Mouse (Mus musculus): ENCODE results near the gene Rin2. TPM values are rescaled to one million over a fixed set of nuclear protein-coding genes. Genes with fewer than 3 reads are reported as not detected.

Rin2 gene
- polyA plus RNA-seq, 1 experiment from 2014 or later, result 16.8 TPM

DNA sequence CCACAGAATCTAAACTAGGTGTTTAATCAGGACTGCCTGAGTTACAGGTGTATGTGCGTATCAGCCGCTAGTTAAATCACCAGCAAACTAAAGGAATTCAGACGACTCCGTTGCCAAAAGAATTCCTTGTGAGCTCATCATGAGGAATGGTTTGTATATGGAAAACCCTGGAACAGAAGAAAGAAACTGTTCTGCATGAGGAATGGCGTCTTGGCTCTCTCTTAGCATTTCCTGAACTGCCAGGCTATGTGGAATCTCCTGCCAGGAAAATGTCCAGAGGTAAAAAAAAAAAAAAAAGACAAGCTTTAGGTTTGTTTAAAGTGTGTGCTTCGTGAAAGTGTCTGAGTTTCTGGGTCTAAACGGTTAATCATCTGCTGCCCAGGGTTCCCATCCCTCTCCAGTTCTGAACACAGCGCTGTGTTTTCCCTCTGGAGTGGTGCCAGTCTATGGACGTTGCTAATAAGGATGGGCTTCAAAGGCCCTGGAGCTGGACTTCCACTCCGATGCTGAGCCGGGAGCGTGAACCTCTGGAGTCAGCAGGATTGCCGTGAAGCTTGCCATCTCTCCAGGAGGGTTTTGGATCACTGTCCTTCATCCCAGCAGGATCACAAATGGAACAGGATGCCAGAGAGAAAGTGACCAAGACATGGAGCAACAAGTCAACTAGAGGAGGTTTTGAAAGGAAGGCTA lies 109.4 kb downstream of the Rin2 start:
- Histone ChIP-seq H3K9ac (replicated peaks) (no peak overlapping the region), H3K27ac (replicated peaks) (no peak overlapping the region), H3K4me3 (no peak overlapping the region), H3K27me3 (peaks cover 6% of the 10 kb centered on the region; the same call in 1 of the 2 replicates), H3K4me2 (replicated peaks) (no peak overlapping the region), H3K4me1 (peaks cover 15% of the 10 kb centered on the region), H3K36me3 (no peaks in the 10 kb centered on the region), H3K9me3 (no peaks in the 10 kb centered on the region)
- WGBS, result 69% methylated on average over 13 of the region's 13 CpGs
- no peak for ATAC-seq (ENCODE audit: low FRiP score, low read depth)

DNA sequence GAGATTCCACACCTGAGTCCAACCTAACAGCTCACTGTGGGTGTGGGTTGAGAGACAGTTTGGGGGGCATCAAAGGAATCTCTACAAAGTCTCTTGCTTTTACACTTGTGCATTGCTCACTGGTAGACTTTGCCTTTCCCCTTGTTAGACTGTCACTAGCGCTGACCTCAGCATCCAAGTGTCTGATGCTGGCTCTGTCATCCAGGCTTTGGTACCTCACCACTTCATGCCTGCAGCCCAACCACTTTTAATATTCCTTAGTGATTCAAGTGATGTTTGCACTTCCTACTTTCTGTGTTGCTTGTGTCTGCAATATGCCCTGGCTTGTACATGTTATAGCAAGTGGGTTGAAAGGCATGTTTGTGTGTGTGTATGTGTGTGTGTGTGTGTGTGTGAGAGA lies 109.9 kb downstream of the Rin2 start:
- Histone ChIP-seq H3K9ac (replicated peaks) (no peak overlapping the region), H3K4me1 (peaks cover 15% of the 10 kb centered on the region), H3K36me3 (no peaks in the 10 kb centered on the region), H3K27ac (replicated peaks) (no peak overlapping the region), H3K27me3 (peaks cover 6% of the 10 kb centered on the region; the same call in 1 of the 2 replicates), H3K9me3 (no peaks in the 10 kb centered on the region), H3K4me2 (replicated peaks) (no peak overlapping the region), H3K4me3 (no peak overlapping the region)
- ATAC-seq (ENCODE audit: low FRiP score, low read depth), result no peak
- WGBS, result 83% methylated on average over 1 of the region's 1 CpGs

DNA sequence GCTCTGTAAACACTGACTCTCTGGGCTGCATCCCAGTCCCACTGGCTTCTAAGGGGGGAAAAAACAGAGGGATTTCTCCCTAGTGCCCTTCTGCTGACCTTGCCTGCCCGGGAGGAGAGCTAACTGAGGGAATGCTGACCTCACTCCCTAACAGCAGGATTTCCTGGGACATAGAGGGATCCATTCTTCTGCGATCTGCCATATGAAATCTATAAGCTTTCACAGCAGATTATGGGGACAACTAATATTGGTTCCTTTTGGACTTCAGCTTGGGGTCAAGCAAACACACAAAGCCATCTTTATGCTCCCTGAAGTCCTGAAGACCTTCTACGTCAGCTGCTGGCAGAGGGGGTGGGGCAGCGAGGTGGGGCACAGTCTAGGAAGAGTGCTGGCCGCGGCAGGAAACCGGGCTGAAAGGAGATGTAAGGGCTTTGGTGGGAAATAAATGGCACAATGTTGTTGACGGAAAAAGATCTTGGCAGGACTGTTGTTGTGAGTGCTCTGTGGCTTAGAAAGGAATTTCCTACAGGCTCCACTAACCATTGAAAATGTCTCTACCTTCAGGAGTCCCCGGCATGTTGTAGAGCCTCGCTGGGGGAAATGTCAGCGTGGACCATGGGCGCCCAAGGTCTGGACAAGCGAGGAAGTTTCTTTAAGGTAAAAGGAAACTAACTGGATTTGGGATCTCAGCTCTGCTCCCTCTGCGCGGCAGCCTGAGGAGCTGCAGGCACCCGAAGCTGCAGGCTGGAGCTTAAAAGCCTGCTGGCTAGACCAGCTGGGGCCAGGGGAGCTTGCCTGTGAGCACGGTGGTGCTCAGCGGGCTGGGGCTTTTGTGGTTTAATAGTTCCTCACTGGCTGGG lies 111.0 kb downstream of the Rin2 start:
- peak overlapping the region; percentile 32; the same call in 1 of the 2 replicates for H3K27ac ChIP-seq (replicated peaks)
- H3K4me2 ChIP-seq (replicated peaks), result peak overlapping the region; percentile 57
- H3K9ac ChIP-seq (replicated peaks), result peak overlapping the region; percentile 49; the same call in 1 of the 2 replicates
- peak overlapping the region; percentile 30 for H3K4me3 ChIP-seq
- H3K36me3 ChIP-seq, result no peaks in the 10 kb centered on the region
- peaks cover 6% of the 10 kb centered on the region; the same call in 1 of the 2 replicates for H3K27me3 ChIP-seq
- WGBS, result 1% methylated on average over 18 of the region's 18 CpGs
- H3K4me1 ChIP-seq, result peaks cover 15% of the 10 kb centered on the region
- ATAC-seq (ENCODE audit: low FRiP score, low read depth), result peak; percentile 69; the same call in 1 of the 2 replicates
- H3K9me3 ChIP-seq, result no peaks in the 10 kb centered on the region

DNA sequence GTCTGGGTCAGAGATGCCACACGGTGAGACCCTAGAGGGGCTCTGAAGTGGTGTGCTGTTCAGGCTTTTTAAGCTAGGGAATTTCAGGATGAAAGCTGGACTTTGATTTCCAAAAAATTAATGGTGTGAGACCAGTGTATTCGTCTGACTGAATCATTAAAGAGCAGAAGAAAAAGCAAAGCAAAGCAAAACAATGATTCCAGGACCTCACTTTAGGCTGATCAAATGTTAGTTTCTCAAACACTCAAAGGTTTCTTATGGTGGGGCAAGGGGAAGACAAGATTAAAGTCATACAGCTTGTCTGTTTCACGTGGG lies 111.6 kb downstream of the Rin2 start:
- 4% methylated on average over 3 of the region's 3 CpGs for WGBS
- no peak for ATAC-seq (ENCODE audit: low FRiP score, low read depth)

DNA sequence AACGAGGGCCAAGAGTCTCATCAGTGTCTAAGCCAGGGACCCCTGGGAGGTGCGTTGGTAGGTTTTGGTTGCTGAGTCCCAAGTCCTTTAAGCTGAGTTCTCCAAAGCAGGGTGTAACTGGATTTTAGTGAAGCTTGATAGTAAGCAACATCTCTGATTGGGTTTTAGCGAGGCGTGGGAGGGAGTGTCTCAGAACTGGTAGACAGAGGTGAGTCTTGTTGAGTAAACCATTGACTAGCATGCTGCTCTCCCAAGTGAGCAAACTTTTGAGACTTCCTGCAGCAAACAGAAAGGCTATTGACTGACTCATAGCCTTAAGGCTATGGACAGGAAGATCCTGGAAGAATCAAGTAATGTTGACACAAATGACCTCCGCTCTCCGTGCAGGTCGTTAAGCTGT lies 112.5 kb downstream of the Rin2 start:
- 69% methylated on average over 7 of the region's 7 CpGs for WGBS
- Histone ChIP-seq H3K9ac (replicated peaks) (no peak overlapping the region), H3K4me1 (peaks cover 15% of the 10 kb centered on the region), H3K27ac (replicated peaks) (no peak overlapping the region), H3K4me3 (no peak overlapping the region), H3K36me3 (no peaks in the 10 kb centered on the region), H3K9me3 (no peaks in the 10 kb centered on the region), H3K27me3 (peaks cover 6% of the 10 kb centered on the region; the same call in 1 of the 2 replicates), H3K4me2 (replicated peaks) (no peak overlapping the region)
- ATAC-seq (ENCODE audit: low FRiP score, low read depth), result no peak

More for the DNA sequence above, 111.6 kb downstream of the Rin2 start:
- Histone ChIP-seq H3K9ac (replicated peaks) (peak overlapping the region; percentile 49; the same call in 1 of the 2 replicates), H3K36me3 (no peaks in the 10 kb centered on the region), H3K9me3 (no peaks in the 10 kb centered on the region), H3K27ac (replicated peaks) (peak overlapping the region; percentile 32; the same call in 1 of the 2 replicates), H3K4me1 (peaks cover 15% of the 10 kb centered on the region), H3K4me3 (peak overlapping the region; percentile 30), H3K4me2 (replicated peaks) (peak overlapping the region; percentile 57), H3K27me3 (peaks cover 6% of the 10 kb centered on the region; the same call in 1 of the 2 replicates)

DNA sequence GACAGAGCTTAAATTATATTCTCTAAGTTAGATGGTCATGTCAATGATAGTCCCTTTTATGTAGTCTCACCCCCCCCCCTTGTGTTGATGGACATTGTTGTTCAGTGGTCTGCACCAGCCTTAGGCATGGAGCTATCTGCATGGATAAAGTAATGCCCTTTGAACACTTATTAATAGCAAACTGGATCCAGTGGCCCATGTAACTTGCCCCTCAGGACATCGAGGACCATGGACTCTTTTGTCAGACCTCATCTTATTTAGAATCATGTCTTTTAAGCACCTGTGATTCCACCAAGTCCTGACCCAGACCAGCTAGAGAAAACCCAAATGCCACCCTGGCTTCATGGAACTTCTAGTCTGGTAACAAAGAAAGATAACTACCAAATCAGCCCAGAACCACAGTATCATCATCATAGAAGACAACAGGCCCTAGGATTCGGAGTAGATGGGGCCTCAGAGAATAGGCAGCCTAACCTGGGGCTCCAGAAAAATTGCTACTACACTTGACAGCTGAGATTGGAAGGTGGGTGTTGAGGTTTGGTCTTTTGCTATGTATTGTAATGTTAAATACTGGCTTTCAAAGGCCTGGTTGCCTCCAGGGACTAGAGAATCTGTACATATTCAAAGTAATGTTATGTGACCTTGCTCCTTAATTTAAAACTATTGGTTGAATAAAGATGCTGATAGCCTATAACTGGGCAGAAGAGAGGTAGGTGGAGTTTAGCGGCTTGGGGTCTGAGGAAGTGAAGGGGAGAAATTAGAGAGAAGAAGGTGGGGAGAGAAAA lies 113.7 kb downstream of the Rin2 start:
- Histone ChIP-seq H3K27me3 (peaks cover 6% of the 10 kb centered on the region; the same call in 1 of the 2 replicates), H3K4me2 (replicated peaks) (no peak overlapping the region)
- 89% methylated on average over 3 of the region's 3 CpGs for WGBS

DNA sequence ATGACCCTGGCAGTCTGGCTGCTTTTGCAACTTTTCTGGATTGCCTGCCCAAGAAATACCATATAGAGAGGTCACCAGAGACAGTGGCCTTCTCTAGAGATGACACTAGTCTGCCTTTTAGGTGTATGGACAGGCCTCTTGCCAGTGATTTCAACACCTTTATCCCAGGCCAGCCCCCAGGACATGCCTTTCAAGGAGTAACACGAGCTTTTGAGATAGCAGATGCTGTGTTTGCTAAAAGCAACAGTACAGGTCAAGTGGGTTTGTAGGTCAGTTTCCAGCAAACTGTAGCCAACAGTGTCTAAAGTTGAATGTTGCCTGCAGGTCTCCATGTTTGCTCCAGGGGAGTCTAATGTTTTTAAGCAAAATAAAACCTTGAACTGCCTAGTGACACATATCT lies 118.7 kb downstream of the Rin2 start:
- 73% methylated on average over 1 of the region's 1 CpGs for WGBS
- Histone ChIP-seq H3K4me1 (no peaks in the 10 kb centered on the region), H3K4me3 (no peak overlapping the region), H3K27me3 (no peaks in the 10 kb centered on the region), H3K36me3 (no peaks in the 10 kb centered on the region), H3K27ac (replicated peaks) (no peak overlapping the region), H3K4me2 (replicated peaks) (no peak overlapping the region), H3K9ac (replicated peaks) (no peak overlapping the region), H3K9me3 (no peaks in the 10 kb centered on the region)
- no peak for ATAC-seq (ENCODE audit: low FRiP score, low read depth)

More for the DNA sequence above, 113.7 kb downstream of the Rin2 start:
- Histone ChIP-seq H3K36me3 (no peaks in the 10 kb centered on the region), H3K4me3 (no peak overlapping the region), H3K9ac (replicated peaks) (no peak overlapping the region), H3K27ac (replicated peaks) (no peak overlapping the region), H3K4me1 (peaks cover 15% of the 10 kb centered on the region), H3K9me3 (no peaks in the 10 kb centered on the region)
- no peak for ATAC-seq (ENCODE audit: low FRiP score, low read depth)

DNA sequence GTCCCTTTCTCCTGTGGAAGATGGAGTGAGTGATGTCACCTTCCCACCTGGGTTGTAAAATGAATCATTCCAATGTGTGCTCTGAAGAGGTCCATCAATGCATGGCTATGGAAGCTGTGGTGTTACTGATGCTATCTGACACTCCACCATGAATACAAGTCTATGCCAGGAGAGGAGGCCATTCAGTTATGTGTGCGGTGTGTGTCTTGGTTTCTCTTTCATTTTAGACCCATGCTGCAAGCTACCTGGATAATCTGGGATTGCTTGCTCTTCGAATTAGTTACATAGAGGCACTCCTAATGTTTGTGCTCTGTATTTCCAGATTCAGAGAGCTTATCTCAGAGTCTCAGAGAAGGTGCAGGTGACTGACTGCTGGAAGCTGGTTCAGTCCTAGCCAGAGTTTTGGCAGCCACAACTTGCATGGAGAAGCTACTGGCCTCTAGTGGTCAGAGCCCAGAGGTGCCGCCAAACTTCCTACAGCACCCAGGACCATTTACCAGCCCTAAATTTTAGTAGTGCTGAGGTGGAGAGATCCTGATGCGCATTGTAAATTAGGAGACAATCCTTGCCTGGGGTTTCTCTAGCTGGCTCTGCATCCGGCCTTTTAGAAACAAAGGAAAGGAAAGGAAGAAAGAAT lies 119.4 kb downstream of the Rin2 start:
- ATAC-seq (ENCODE audit: low FRiP score, low read depth), result 0 out of 2 replicates have a peak, but pooled peaks have one; percentile 49
- H3K36me3 ChIP-seq, result no peaks in the 10 kb centered on the region
- no peak overlapping the region for H3K4me2 ChIP-seq (replicated peaks)
- H3K27me3 ChIP-seq, result no peaks in the 10 kb centered on the region
- H3K9ac ChIP-seq (replicated peaks), result no peak overlapping the region
- whole genome bisulfite sequencing, result 33% methylated on average over 5 of the region's 5 CpGs
- H3K9me3 ChIP-seq, result no peaks in the 10 kb centered on the region
- H3K4me3 ChIP-seq, result no peak overlapping the region
- H3K27ac ChIP-seq (replicated peaks), result no peak overlapping the region
- no peaks in the 10 kb centered on the region for H3K4me1 ChIP-seq

DNA sequence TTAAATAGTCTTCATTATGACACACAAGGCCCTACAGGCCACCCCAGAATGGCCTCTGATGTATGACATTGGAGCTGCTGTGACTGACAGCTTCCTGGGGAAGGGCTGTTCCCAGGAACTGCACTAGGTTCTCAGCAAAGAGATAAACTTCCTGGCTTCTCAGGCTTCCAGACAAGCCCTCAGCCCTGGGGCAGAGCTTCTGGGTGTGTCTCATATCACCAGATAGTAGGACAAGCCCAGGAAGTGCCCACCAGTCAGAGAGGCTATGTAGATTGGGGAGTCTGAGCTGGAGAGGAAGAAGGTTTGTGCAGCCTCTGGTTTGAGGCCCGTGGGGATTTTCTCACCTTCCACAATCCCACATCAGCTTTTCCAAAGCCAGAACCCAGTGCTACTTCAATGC lies 122.8 kb downstream of the Rin2 start:
- Histone ChIP-seq H3K4me3 (no peak overlapping the region), H3K4me1 (no peaks in the 10 kb centered on the region), H3K9me3 (no peaks in the 10 kb centered on the region), H3K9ac (replicated peaks) (no peak overlapping the region), H3K27ac (replicated peaks) (no peak overlapping the region), H3K36me3 (no peaks in the 10 kb centered on the region), H3K4me2 (replicated peaks) (no peak overlapping the region), H3K27me3 (no peaks in the 10 kb centered on the region)
- ATAC-seq (ENCODE audit: low FRiP score, low read depth), result no peak
- WGBS, result 83% methylated on average over 1 of the region's 1 CpGs

DNA sequence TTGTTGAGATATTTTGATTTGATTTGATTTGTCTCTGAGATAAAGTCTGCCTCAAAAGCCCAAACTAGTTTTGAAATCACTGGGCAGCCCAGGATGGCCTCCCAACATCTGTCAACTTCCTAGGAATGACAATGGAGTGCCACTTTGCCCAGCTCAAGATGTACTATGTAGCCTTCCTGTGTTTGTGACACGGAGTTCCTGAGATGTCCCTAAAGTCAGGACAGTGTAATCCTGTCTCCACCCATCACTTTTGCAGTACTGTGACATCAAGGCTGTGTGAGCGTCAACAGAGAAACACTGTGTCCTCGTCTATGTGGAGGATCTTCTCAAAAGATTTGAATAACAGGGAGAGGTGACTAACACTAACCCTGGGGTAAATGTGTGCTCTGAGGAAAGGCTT lies 123.9 kb downstream of the Rin2 start:
- 79% methylated on average over 3 of the region's 3 CpGs for WGBS
- ATAC-seq (ENCODE audit: low FRiP score, low read depth), result no peak
- no peak overlapping the region for H3K27ac ChIP-seq (replicated peaks)
- no peak overlapping the region for H3K9ac ChIP-seq (replicated peaks)
- H3K27me3 ChIP-seq, result no peaks in the 10 kb centered on the region
- no peaks in the 10 kb centered on the region for H3K9me3 ChIP-seq
- no peaks in the 10 kb centered on the region for H3K36me3 ChIP-seq
- no peaks in the 10 kb centered on the region for H3K4me1 ChIP-seq
- no peak overlapping the region for H3K4me3 ChIP-seq
- no peak overlapping the region for H3K4me2 ChIP-seq (replicated peaks)

DNA sequence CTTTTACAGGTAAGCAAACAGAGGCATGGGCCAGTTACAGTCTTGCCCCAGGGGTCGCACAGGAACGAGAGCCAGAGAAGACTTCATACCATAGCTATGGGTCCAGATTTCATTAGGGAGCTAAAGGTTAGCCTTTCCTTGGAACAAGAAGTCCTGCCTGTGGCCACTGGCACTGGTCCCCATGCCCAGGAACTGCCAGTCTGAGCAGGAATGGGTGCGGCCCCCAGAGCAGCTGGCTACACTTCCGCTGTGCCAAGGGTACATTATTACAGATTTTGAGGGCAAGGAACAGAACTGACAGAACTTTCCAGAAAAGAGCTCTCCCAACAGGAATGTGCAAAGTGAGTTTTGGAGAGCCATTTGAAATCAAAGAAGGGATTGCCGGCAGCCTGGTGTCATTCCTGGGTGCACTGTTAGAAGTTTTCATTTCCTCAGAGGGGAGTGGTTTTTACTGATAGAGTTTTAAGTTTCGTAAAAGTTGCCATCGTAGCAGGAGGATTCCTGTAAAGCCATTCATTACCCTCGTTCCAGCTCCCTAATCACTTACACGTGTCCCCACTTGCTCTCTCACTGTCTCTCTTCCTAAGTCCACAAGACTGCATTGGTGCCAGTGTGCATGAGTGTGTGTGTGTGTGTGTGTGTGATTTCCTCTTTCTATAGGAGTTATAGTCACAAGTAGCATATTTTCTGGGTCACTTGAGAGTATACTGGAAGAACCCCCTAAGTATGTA lies 126.5 kb downstream of the Rin2 start:
- no peaks in the 10 kb centered on the region for H3K27me3 ChIP-seq
- no peak overlapping the region for H3K4me2 ChIP-seq (replicated peaks)
- no peak overlapping the region for H3K4me3 ChIP-seq
- 91% methylated on average over 9 of the region's 9 CpGs for WGBS
- no peaks in the 10 kb centered on the region for H3K36me3 ChIP-seq
- H3K9ac ChIP-seq (replicated peaks), result no peak overlapping the region
- H3K4me1 ChIP-seq, result no peaks in the 10 kb centered on the region
- no peak overlapping the region for H3K27ac ChIP-seq (replicated peaks)
- H3K9me3 ChIP-seq, result peaks cover 7% of the 10 kb centered on the region
- ATAC-seq (ENCODE audit: low FRiP score, low read depth), result no peak
